Mouse (Mus musculus) fibroblast of lung, adult 2 months (primary cell): Measurements from ENCODE around the gene Cyp2c23.
A peak's percentile ranks its signal among the peaks of the same experiment; 100 is the strongest.

Experiments
- DNase-seq: peaks from one replicate; pipeline ENCODE4 v3.0.0-alpha.2; 2011; ENCODE audit warnings: low read depth

Gene Cyp2c23

DNA sequence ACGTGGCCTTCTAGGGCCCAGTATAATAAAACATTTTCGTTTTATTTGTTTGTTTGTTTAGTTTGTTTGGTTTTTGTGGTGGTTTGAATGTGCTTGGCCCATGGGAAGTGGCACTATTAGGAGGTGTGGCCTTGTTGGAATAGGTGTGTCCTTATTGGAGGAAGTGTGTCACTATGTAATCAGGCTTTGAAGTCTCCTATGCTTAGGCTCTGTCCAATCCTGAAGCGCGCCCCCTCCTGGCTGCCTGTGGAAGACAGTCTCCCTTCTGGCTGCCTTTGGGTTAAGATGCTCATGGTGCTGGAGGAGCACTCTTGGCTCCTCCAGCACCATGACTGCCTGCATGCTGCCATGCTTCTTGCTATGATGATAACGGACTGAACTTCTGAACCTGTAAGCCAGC lies 5.9 kb downstream of the Cyp2c23 start:
- no peak for DNase-seq

DNA sequence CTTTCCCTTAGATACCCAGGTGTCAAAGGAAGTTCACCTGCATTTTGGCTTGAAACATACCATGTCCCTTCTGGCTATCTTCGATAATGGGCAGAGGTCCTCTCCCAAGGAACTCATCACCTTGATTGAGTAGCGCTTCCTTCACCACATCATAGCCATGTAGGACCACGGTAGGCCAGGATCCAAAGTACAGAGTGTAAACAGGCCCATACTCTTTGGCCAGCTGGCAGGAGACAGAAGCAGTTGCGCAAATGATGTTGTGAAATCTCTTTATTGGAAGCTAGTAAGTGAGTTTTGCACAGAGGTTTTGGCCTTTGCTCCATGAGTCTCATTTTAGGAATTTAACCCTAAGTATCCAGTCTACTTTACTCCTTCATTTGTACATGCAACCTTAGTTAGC lies 7.5 kb downstream of the Cyp2c23 start:
- peak; percentile 80 for DNase-seq

DNA sequence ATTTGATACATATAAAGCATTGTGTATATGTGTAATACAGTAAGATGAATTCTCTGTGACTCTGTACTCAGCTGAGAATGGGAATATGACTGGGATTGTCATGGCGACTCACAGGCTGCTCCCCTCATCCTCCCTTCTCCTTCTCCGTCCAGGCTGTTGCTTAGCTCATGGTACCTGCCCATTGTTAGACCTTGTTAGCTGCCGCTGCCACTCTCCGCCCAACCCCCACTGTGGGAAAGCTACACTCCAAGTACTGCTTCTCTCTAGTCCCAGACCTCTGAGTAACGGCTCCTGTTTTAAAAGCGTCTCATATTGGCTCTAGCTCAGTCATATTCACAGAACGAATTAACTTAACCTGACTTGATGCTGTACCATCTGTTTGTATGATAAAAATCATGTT lies 9.3 kb downstream of the Cyp2c23 start:
- no peak for DNase-seq

DNA sequence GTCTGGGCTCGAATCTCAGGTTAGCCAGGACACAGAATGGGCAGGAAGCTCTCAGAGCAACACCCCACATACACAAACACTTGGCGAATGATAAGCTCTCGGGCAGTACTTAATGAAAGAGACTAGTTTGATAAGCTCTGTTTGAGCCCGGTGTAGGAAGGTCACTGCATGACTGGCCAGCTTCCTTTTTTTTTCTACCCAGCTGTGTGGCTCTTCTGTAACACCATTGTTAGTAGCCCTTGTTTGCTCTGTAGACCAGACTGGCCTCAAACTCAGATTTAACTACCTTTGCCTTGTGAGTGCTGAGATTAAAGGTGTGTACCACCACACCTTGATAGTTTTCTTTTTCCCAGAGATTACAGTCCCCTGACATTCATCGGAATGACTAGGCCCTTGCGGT lies 15.1 kb downstream of the Cyp2c23 start:
- DNase-seq: no peak

DNA sequence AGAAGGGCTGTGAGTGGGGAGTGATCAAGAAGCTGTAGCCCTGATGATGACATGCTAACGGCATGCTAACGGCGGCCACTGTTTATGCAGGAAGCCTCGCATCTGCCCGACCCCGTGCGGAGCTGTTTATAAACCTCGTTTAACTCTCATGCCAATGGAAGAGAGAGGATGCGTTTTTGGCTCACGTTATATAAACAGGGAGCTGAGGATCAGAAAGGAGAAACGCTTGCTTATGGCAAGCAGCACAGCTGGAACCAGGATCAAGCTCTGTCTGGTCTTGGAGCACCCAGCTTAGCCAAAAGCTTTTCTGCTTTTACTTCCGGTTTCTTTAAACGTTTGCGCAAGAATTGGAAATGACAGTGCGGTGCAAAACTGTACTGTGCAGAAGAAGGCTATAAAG lies 20.2 kb downstream of the Cyp2c23 start:
- no peak for DNase-seq

DNA sequence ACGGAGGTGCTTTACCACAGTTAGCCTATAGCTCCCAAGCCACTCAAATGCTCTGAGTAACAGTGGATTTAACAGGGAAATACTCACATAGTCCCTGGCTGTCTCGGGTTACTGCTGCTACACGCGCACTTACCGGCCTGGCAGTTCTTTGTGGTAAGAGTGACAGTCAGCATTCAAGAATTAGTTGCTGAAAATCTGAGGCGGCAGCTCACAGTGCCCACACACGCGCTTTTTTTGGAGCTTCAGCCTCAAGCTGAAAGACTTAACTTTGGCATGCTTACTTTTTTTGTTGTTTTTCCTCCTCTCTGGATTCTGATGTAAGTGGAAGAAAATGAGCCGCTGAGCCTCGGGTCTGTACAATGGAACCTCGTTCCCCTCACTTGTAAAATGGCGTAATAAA lies 21.8 kb downstream of the Cyp2c23 start:
- DNase-seq: no peak

DNA sequence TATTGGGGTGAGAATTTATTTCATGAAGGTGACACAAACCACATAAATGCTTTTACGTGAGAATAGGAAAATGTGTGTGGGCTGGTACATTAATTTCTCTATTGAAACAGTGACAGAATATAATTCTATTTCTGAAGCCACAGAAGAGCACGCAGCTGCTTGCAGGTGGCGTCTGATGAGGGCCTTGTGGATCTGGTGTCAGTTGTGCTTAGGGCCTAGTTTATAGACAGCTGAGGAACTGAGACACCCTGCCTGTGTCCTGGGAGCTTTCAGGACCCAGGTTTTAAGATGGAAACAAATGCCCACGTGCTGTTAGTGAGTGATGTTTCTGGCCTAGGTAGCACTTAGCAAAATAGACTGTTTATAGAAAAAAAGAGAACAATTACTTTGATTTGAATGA lies 24.0 kb downstream of the Cyp2c23 start:
- no peak for DNase-seq

DNA sequence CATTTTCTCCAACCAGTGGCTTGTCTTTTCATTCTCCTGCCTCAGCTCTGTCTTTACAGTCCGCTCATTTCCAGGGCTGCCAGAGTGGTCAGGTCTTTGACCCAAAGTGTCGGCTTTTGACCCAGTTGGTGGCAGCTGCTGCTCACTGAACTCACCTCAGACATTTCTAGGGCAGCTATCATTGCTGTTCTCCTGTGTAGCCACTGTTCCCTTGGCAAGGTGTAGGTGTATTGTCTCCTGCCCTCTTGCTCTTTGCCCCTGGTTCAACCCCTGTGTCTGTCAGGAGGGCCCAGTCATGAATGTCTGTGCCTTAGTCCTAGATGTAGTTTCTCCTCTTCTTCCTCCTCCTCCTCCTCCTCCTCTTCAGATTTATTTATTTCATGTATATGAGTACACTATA lies 24.7 kb downstream of the Cyp2c23 start:
- DNase-seq: no peak

DNA sequence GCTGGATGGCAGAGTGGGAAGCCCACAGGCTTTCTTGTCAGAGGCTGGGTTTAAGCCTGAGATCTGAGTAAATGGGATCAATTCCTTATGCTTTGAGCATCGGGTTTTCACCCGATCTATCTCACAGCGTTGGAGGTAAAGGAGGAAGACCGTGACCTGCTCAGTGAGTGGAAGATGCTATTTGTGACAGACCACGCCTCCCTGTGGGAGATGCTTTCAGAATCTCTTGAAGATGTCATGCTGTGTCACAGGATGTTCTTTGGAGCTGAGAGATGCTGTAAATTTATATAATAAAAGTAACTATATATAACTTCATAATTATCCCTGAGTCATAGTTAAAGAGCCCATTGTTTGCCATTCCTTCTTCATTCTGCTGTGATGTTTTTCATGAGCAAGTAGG lies 28.3 kb downstream of the Cyp2c23 start:
- no peak for DNase-seq

DNA sequence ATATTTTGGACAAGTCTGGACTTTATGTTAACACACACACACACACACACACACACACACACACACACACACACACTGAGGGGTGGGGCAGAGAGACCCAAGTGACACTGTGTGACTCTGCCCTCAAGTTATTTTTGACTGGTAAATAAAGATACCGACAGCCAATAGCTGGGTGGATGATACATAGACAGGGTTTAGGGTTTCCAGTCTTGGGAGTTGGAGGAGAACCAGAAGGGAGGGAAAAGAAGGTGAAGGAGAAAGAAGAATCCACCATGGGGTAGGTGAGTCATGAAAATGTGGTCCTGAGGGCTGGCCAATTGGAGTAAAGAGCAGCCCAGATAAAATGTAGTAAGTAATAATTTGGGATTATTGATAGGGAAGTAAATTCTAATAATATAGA lies 28.9 kb downstream of the Cyp2c23 start:
- DNase-seq: no peak

DNA sequence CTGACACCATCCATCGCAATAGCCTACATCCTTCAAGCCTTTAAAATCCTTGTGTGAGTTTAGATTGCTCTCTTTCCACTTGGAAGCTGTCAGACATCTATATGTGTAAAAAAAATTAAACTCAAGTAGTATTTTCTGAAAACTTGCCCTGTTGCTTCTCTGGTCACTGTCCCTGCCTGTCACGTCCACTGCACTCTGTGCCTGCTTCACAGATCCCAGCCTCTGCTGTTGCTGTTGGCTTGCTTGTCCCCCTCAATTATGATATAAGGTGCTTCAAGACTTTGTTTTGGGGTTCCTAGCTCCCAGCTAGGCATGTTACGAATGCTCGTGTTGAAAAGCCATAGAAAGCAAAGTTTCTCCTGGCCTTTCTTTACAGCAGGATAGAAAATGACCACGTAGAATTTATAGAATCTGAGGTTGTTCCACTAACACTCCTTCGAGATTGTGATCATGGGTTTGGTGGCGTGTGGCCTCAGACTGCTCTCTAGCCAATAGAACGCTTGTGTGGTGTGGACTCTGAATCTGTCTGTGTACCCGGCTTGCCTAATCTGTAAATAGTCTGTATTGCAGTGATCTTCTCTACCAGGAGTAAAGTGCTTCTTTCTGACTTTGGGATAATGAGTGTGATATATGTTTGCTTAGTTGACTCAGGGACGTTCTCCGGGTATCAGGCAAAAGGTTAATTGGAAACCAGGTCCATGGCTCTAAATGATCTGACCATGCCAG lies 30.0 kb downstream of the Cyp2c23 start:
- DNase-seq: no peak

DNA sequence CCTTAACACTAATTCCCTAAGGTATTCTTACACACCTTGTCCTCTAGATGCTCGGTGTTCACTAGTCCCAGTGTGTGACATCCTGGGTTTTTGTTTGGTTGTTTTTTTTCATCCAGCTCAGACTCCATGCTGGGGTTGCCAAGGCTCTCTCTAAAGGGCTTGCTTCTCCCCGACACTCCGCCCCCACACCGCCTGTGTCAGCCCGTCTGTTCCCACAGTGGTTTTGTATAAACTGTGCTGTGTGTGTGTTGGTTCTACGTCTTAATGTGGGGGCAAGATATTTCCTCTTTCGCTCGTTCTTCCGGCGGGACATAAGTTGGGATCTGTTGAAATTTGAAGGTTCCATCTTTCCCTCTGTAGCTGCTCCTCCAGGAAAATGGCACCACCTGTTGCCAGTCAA lies 30.9 kb downstream of the Cyp2c23 start:
- DNase-seq: no peak

DNA sequence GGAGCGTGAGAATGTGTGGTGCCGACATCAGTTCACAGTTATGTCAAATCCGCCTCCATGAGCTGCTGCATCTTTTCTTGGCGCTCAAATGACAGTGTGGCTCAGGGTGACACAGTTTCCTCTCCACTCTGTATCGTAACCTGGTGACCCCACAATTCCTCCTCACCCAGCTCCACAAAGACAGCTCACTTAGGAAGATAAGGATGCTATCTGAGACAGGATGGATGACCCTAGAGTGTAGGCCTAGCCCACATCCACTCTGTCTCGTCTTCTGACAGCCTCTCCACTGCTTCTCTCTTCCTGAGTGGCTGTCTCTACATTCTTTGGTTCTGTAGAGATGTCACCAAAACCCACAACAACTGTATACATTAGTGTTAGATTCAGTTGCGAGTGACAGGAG lies 33.6 kb downstream of the Cyp2c23 start:
- no peak for DNase-seq

DNA sequence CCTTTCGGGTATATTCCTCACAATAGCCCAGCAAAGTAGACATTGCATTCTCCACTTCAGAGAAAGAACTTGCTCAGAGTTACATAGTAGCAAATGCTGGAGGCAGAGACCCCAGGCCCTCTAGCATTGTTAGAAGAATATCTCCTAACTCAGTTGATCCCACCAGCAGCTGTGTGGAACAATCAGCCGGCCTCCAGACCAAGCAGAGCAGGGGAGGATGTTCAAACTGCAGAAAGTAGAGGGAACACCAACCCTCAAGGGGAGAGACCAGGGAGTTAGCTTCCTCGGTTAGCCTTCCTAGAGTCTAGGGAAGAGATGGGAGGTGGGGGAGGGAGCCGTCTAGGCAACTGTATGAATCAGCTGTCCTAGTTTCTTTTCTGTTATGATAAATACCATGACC lies 36.5 kb downstream of the Cyp2c23 start:
- no peak for DNase-seq

DNA sequence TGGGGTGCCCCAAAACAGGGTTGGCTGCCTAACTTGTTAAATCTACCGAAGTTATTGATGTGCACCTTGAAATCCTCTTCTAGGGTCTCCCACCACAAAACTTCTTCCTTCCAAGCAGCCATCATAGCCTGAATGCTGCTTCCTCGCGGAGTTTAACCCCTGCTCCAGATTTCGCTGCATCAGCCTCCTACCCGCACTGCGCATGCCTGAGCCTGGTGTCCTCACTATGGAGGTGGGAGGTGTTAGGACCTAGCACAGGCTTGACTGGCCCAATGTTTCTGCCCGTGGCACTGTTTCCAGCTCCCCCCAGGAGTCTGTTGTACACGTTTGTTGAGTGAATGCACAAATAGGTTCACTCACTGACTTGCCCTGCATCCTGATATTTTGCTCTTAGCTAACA lies 38.6 kb downstream of the Cyp2c23 start:
- DNase-seq: no peak

DNA sequence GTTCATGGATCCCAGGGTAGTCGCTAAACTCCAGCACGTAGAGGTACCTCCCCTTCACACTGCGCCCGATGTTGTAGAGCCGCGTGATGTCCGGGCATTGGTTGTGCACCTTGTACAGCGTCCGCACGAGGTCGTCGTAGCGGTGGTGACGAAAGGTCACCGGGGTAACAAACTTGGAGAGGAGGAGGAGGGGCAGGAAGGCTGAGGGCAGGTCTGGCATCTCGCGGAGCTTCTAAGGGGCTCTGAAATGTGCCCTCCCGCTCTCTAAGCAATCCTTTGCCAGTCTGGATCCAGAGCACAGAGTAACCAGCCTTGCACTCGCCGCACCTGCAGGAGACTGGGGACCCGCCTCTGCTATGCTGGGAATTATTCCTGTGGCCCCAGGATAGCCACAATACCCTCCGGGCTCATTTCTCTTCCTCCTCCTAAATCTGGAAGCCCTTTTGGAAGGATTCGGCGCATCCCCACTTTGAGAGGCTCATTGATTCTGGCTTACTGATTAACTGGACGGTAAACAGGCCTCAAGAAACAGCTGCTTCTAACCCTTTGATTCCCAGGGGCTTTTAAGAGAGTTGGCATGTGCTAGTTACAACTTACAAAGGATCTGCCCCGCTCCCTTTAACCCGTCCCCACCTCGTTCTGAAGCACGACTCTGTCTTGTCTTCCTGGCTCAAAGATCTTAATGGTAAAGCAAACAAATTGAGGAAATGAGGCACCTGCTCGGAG lies 42.8 kb downstream of the Cyp2c23 start, which contains the start of gene Cpn1:
Gene Cpn1, minus strand, starts transcription at position 488 of the 726 bp plus-strand sequence.
- DNase-seq: no peak

DNA sequence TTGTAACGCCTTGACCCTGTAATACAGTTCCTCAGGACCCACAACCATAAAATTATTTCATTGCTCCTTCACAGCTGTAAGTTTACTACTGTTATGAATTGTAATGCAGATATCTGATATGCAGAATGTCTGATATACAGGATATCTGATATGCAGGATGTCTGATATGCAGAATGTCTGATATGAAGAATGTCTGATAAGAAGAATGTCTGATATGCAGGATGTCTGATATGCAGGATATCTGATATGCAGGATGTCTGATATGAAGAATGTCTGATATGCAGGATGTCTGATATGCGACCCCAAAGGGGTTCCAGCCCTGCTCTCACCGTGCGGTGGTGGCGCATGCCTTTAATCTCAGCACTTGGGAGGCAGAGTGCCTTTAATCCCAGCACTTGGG lies 47.0 kb downstream of the Cyp2c23 start:
- no peak for DNase-seq

DNA sequence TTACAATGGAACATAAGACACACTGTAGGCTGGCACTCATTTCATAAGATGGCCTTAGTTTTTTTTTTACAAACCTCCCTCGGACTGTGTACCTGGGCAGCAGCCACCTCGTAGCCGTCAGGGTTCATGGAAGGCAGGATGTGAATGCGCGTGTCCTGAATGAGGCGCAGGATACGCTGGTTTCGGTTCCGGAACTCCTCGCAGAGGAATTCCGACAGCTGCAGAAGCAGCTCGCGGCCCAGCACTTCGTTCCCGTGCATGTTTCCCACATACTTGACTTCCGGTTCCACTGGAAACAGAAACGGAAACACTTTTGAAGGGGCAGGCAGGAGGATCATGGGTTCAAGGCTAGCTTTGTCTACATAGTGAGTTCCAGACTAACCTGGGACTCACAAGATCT lies 48.3 kb downstream of the Cyp2c23 start:
- no peak for DNase-seq

DNA sequence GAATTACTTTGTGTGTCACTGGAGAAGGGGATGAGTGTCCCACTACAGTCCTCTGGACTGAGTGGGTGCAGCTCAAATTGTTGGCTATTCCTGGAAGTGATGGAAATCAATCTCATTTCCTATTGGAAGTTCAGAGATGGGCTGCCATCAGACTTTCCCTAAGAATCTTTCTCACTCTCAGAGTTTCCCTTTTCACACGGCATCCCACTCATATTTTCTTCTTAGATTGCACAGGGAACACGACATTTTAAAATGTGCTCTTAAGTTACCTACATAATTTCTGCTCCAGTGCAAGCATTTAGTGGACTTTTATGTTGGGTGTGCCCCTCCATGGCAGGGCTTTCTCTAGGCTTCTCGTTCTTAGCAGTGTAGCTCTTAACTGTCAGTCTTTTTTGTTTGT lies 51.2 kb downstream of the Cyp2c23 start:
- no peak for DNase-seq

DNA sequence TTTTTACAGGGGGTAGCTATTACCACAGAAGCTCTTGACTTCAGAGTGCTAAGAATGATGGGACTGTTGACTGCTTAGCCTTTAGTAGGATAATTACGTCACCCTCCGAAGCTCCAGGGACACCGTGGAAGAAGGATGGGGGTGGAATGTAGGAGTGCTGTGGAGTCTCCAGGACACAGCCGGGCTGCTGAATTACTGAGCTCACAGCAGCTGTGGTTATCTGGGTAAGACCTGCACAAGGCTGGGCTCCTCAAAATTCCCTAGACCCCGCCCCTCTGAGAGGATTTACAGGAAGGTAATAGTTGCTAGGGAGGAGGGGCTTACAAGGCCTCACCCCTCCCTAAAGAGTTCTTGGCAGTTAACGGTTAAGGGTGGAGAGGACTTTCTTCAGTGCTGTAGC lies 52.3 kb downstream of the Cyp2c23 start:
- DNase-seq: no peak

DNA sequence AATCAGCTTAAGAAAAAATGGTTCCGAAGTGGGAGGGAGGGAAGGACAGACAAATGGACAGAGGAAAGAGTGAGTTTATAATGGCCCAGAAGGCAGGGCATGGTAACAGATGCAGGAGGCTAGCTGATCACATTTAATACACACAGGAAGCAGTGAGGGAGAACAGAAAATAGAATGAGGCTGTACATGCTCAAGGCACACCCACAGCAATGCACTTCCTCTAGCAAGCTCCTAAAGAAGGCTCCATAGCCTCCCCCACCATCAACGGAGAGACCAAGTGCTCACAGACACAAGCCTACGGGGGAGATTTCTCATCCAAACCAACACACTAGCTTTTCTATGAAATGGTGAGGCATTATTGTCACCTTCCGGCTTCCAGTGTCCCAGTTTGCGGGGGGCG lies 54.8 kb downstream of the Cyp2c23 start:
- DNase-seq: no peak

DNA sequence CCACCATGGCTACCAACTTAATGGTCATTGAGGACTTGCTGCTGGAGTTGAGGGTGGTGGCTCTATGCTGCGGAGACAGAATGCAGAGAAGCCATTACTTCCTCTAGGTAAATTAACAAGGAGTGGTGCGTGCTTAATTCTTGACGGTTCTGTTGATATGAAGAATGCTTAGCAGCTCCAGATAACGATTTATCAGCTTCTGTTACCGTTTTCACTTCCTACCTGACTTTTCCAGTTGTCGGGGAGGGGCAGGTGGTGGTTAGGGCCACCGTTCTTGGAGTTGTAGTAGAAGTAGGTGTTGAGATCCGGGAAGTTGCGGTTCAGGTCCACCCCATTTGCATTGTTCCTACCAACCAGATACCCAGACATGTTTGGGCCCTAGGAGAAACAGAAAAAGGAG lies 55.3 kb downstream of the Cyp2c23 start:
- DNase-seq: no peak

DNA sequence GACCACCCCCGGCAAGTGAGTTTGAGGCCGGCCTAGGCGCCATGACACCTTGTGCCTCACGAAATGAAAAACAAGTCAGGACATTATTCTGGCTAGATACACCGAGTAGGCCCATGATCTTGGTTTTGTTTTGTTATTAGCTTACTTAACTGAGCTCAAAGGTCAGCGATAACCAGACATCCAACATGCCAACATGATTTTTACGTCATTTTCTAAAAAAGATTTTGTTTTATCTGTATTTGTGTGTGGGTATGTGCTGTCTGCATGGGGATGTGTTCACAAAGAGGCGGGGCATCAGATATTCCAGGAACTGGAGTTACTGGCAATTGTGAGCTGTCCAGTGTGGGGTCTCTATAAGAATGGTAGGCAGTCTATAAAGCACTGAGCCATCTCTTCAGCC lies 56.9 kb downstream of the Cyp2c23 start:
- DNase-seq: no peak

DNA sequence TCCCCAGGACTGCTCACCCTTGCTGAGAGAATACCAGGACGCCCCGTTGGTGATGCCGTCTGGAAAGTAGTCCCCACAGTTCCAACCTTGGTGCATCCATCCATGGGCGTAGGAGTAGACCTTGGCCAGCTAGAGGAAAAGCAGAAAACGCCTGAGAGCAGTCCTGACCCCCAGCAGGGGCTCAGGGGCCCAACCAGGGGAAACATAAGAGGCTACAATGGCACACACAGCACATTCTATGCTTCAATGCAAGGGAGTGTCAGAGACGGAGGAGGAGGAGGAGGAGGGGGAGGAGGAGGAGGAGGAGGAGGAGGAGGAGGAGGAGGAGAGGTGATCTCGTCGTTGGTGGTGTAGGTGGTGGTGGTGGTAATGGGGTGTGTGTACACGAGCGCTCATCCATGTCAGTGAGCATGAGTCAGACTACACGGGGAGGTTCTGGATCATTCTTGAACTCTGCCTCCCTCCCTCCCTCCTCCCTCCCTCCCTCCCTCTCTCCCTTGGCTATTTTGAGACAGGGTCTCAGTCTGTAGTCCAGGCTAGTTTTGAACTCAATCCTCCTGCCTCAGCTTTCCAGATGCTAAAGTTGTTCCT lies 60.5 kb downstream of the Cyp2c23 start:
- DNase-seq: no peak
